Mouse (Mus musculus): Measurements from ENCODE around the gene Cnih3. TPM values are rescaled to one million over a fixed set of nuclear protein-coding genes. Genes with fewer than 3 reads are reported as not detected.

Gene Cnih3
- total RNA-seq, 1 experiment, result 0.22 TPM

DNA sequence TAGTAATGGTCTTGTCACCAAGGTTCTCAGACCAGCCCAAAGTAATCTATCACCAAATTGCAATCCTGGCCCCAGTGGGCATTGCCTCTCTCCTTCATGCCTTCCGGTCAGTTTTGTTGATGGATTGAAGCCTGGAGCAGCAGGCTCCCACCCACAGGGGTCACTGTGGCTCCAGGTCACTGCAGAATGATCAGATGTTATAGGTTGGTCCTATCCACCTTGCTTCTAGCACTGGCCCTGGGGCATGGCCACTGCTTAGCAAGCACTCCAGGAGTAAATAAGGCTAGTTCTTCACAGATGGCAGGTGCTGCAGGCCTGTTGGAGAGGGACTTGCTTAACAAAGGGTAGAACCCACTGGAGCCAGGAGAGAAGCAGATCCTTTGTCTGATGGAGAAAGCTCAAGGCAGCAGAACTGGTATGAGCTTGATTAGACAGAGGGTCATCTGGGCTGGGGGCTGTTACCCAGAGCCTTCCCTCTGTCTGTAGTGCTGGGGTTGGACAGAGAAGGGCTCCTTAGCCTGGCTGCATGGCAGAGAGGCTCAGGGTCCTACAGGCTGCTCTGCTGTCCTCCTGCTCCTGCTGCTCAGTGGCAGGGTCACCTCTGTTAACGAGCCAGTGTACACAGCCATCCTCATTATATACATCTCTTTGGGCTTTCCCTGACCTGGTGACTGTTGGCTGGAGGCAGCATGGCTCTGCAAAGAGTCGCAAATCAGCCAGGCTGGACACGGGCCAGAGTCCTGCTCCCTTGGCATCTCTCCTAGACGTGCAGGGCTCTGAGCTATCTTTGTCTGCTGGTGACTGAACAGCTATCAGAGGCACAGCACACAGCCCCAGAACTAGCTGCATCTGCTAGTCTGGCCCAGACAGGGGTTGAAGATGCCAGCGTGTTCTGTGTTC, 41.1 kb downstream of the Cnih3 start:
- H3K27ac ChIP-seq (ENCODE audit: insufficient read depth, low read depth, low read length, poor library complexity, severe bottlenecking), result no peak overlapping the region
- in situ Hi-C loops (cut with MboI; ENCODE audit: low sequenced_read_pairs in 2 of 2, unreplicated experiment in 2 of 2), result no loop called here
- H3K4me1 ChIP-seq (ENCODE audit: control insufficient read depth in 2 of 2, insufficient read depth in 2 of 2, low read length in 2 of 2, poor library complexity in 1 of 2), result no peaks in the 10 kb centered on the region
- no peak for DNase-seq (ENCODE audit: low read depth, low spot score)
- no peak overlapping the region for H3K9ac ChIP-seq (ENCODE audit: insufficient read depth, low read depth, low read length, poor library complexity, severe bottlenecking)
- H3K36me3 ChIP-seq (ENCODE audit: control insufficient read depth, insufficient read depth, low read length, poor library complexity, severe bottlenecking), result no peaks in the 10 kb centered on the region
- H3K4me3 ChIP-seq (ENCODE audit: insufficient read depth in 1 of 2, low read depth in 1 of 2, low read length in 2 of 2, poor library complexity in 1 of 2, severe bottlenecking in 1 of 2), result no peak overlapping the region
- TF ChIP-seq MAFK (IDR thresholded peaks at IDR 0.05; ENCODE audit: insufficient read depth, low read depth, low read length) (no peak), ZC3H11A (IDR thresholded peaks at IDR 0.05; ENCODE audit: borderline replicate concordance, low read depth, low read length) (no peak), ZNF384 (IDR thresholded peaks at IDR 0.05; ENCODE audit: low read depth, low read length) (no peak), CHD2 (IDR thresholded peaks at IDR 0.05; ENCODE audit: low read depth, low read length) (no peak), HCFC1 (IDR thresholded peaks at IDR 0.05; ENCODE audit: borderline replicate concordance, insufficient read depth, low read length) (no peak)
- H3K9me3 ChIP-seq (ENCODE audit: control insufficient read depth, insufficient read depth, low read depth, low read length), result no peaks in the 10 kb centered on the region

DNA sequence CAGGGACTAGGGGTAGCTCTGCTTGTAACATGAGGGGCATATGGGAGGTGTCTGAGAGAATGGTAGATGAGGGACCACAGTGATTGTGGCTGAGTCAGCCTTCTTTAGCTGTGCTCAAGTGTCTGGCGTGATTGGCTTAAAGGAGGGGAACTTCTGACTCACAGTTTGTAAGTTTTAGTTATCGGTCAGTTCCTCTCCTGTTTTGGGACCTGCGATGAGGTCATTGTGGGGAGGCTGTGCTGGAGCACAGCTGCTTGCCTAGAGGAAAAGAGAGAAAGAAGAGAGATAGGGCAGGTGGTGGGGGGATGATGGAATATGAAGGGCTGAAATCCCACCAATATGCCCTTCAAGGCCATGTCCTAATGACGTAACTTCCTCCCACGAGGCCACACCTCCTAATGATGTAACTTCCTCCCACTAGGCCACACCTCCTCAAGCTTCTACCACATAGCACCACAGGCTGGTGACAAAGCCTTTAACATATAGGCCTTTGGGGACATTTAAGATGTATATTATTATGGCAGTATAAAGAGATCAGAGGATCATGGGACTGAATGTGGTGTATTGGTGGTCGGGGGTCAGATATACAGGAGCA, 42.9 kb downstream of the Cnih3 start:
- DNase-seq (ENCODE audit: low read depth, low spot score), result no peak
- Histone ChIP-seq H3K4me1 (ENCODE audit: control insufficient read depth in 2 of 2, insufficient read depth in 2 of 2, low read length in 2 of 2, poor library complexity in 1 of 2) (no peaks in the 10 kb centered on the region), H3K27ac (ENCODE audit: insufficient read depth, low read depth, low read length, poor library complexity, severe bottlenecking) (no peak overlapping the region), H3K9me3 (ENCODE audit: control insufficient read depth, insufficient read depth, low read depth, low read length) (no peaks in the 10 kb centered on the region), H3K9ac (ENCODE audit: insufficient read depth, low read depth, low read length, poor library complexity, severe bottlenecking) (no peak overlapping the region), H3K36me3 (ENCODE audit: control insufficient read depth, insufficient read depth, low read length, poor library complexity, severe bottlenecking) (no peaks in the 10 kb centered on the region), H3K4me3 (ENCODE audit: insufficient read depth in 1 of 2, low read depth in 1 of 2, low read length in 2 of 2, poor library complexity in 1 of 2, severe bottlenecking in 1 of 2) (no peak overlapping the region)
- TF ChIP-seq ZC3H11A (IDR thresholded peaks at IDR 0.05; ENCODE audit: borderline replicate concordance, low read depth, low read length), result no peak
- in situ Hi-C loops (cut with MboI; ENCODE audit: low sequenced_read_pairs in 2 of 2, unreplicated experiment in 2 of 2), result no loop called here

DNA sequence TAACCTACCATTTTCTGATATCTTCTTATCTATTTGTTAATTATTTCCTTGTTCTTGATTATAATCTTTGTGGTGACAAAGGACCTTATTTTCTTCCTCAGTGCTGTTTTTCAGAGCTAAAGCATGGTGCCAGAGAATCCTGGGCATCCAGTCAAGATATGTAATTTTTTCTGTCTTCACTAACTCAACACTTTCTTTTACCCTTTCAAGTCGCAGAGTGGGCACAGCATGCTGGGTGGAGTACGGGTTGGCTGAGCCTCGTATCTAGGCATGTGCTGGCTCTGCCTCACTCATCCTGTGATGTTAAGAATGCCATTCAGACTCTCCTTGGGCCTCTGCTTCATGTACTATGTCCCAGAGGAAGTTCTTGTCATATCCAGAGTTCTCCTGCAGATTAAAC, 46.8 kb downstream of the Cnih3 start:
- Histone ChIP-seq H3K27ac (ENCODE audit: insufficient read depth, low read depth, low read length, poor library complexity, severe bottlenecking) (no peak overlapping the region), H3K4me3 (ENCODE audit: insufficient read depth in 1 of 2, low read depth in 1 of 2, low read length in 2 of 2, poor library complexity in 1 of 2, severe bottlenecking in 1 of 2) (no peak overlapping the region), H3K4me1 (ENCODE audit: control insufficient read depth in 2 of 2, insufficient read depth in 2 of 2, low read length in 2 of 2, poor library complexity in 1 of 2) (no peaks in the 10 kb centered on the region; a peak in 1 of 4 replicates), H3K9ac (ENCODE audit: insufficient read depth, low read depth, low read length, poor library complexity, severe bottlenecking) (no peak overlapping the region), H3K36me3 (ENCODE audit: control insufficient read depth, insufficient read depth, low read length, poor library complexity, severe bottlenecking) (no peaks in the 10 kb centered on the region), H3K9me3 (ENCODE audit: control insufficient read depth, insufficient read depth, low read depth, low read length) (no peaks in the 10 kb centered on the region)
- DNase-seq (ENCODE audit: low read depth, low spot score), result no peak
- TF ChIP-seq MAFK (IDR thresholded peaks at IDR 0.05; ENCODE audit: insufficient read depth, low read depth, low read length) (no peak), CHD2 (IDR thresholded peaks at IDR 0.05; ENCODE audit: low read depth, low read length) (no peak), ZNF384 (IDR thresholded peaks at IDR 0.05; ENCODE audit: low read depth, low read length) (no peak), HCFC1 (IDR thresholded peaks at IDR 0.05; ENCODE audit: borderline replicate concordance, insufficient read depth, low read length) (no peak), ZC3H11A (IDR thresholded peaks at IDR 0.05; ENCODE audit: borderline replicate concordance, low read depth, low read length) (no peak)
- in situ Hi-C loops (cut with MboI; ENCODE audit: low sequenced_read_pairs in 2 of 2, unreplicated experiment in 2 of 2), result no loop called here

DNA sequence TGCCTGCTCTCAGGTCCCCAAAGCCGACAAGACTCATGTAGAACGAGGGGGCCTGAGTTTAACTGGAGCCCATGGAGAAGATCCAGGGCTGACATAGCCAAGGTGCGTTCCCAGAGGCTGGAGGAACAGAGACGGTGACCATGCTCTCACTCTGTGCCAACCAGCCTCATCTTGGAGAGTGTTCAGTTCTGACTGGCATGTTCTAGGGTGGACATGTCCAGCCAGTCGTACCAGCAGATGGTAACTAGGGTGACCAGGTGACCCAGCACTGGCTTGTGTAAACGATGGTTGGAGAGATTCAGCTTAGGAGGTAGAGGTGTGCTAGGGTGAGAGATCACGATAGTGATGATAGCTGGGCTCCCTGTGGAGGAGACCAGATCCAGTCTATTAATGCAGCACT, 50.6 kb downstream of the Cnih3 start:
- Histone ChIP-seq H3K27ac (ENCODE audit: insufficient read depth, low read depth, low read length, poor library complexity, severe bottlenecking) (no peak overlapping the region), H3K9me3 (ENCODE audit: control insufficient read depth, insufficient read depth, low read depth, low read length) (no peaks in the 10 kb centered on the region), H3K36me3 (ENCODE audit: control insufficient read depth, insufficient read depth, low read length, poor library complexity, severe bottlenecking) (no peaks in the 10 kb centered on the region), H3K4me3 (ENCODE audit: insufficient read depth in 1 of 2, low read depth in 1 of 2, low read length in 2 of 2, poor library complexity in 1 of 2, severe bottlenecking in 1 of 2) (no peak overlapping the region), H3K4me1 (ENCODE audit: control insufficient read depth in 2 of 2, insufficient read depth in 2 of 2, low read length in 2 of 2, poor library complexity in 1 of 2) (no peaks in the 10 kb centered on the region; a peak in 1 of 4 replicates), H3K9ac (ENCODE audit: insufficient read depth, low read depth, low read length, poor library complexity, severe bottlenecking) (no peak overlapping the region)
- in situ Hi-C loops (cut with MboI; ENCODE audit: low sequenced_read_pairs in 2 of 2, unreplicated experiment in 2 of 2), result no loop called here
- TF ChIP-seq ZC3H11A (IDR thresholded peaks at IDR 0.05; ENCODE audit: borderline replicate concordance, low read depth, low read length), result no peak
- no peak for TF ChIP-seq ZNF384 (IDR thresholded peaks at IDR 0.05; ENCODE audit: low read depth, low read length)
- TF ChIP-seq CHD2 (IDR thresholded peaks at IDR 0.05; ENCODE audit: low read depth, low read length), result no peak
- DNase-seq (ENCODE audit: low read depth, low spot score), result no peak

Data from ES-E14 (cell line).